Mouse (Mus musculus) ES-E14 (cell line): Measurements from ENCODE around the gene Nfatc2.

Source experiments
- MAFK ChIP-seq: IDR thresholded peaks from 2 replicates; pipeline ENCODE4 v1.6.1; 2014; ENCODE audit warnings: mild to moderate bottlenecking, low read depth, low read length, inconsistent platforms; ENCODE audit not compliant: insufficient read depth
- ZNF384 ChIP-seq: IDR thresholded peaks from 2 replicates; pipeline ENCODE4 v1.6.1; 2012; ENCODE audit warnings: low read depth, low read length, inconsistent platforms

DNA sequence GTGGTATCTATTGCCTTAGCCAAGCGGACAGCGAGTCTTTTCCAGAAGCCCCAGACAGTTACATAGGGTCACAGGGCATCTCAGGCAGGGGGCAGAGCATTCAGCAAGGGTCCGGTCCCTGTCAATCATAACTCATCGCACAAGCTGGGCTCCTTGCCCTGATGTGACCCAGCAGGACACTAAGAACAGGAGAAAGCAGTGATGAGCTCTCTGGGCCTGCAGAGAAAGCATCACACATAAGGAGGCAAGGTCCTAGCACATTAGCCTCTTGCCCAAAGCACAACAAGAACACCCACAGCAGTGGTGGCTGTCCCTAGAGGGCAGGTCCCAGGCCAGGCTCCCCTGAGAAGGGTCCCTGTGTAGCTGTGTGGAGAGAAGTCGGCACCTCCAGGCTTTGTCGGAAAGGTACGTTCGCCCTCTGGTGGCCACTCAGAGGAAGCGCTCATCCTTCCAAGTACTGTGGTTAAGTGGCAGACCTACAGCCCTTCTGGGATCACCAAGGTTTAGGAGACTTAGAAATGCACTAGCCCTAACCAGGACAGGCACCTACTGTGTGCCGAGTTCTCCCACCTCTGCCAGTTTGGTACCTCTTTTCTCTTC lies 156.1 kb downstream of the Nfatc2 start:
- TF ChIP-seq MAFK (no peak), ZNF384 (no peak)
